Mouse (Mus musculus): ENCODE data around the gene Mgat4b. TPM values are rescaled to one million over a fixed set of nuclear protein-coding genes. Genes with fewer than 3 reads are reported as not detected.

The Mgat4b gene
- total and polyA plus RNA-seq, 2 experiments from 2014 or later = 77.9 to 152 TPM

DNA sequence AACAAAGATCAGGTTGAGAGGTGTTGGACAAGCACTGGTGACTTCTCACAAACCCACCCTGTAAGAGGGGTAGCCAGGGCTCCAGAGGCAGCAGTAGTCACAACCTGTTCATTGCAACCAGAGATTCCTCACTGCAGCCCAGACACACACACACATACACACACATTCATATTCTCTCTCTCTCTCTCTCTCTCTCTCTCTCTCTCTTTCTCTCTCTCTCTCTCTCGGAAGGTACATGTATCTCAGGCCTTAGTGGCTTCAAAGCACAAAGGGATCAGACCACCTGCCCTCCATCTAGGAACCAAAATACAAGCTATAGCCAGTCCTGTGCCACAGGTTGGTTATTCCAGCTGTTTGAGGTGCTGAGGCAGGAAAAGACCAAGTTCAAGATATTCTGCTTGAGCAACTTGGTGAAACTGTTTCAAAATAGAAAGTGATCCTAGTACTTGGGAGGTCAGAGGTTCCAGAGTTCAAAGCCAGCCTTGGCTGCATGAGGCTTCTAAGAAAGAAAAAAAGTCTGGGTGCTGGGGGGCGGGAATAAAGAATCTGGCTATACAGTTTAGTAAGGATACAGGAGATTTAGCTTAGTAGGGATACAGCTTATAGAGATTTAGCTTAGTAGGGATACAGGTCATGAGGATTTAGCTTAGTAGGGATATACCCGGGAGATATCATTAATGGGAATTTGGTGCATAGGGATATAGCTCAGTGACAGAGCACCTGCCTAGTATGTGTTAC is 801 bp downstream of the Mgat4b start:
- peak overlapping the region; percentile 100; the same call in 1 of the 2 replicates for H3K9ac ChIP-seq (replicated peaks; ENCODE audit: low read length, poor library complexity, severe bottlenecking)

DNA sequence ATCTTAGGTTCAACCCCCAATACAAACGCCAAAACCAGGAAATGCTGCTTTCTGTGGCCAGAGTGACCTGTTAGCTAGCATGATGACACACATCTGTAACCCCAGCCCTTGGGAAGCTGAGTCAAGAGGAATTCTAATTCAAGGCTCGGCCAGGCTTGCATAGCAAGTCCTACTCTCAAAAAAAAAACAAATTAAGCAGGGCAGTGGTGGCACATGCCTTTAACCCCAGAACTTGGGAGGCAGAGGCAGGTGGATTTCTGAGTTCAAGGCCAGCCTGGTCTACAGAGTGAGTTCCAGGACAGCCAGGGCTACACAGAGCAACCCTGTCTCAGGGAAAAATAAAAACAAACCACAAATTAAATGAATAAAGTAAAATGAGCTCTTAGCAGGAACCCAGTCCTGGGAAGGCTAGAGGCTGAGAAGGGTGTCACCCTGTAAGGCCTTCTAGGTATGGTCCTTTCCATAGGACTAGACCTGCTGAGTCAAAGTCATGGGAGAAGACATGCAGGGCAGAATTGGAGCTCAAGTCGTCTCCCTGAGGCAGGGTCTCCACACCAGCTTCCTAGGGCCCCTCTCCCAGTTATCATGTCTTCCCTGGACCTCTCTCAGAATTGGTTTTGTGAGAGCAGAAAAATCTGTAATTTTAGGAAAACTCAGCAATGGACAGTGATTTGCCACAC is 1.5 kb downstream of the Mgat4b start:
- no peak for TF ChIP-seq CTCF (IDR thresholded peaks at IDR 0.05)
- no peak overlapping the region for H3K27ac ChIP-seq (ENCODE audit: low read depth, low read length)
- 72% methylated on average over 3 of the region's 3 CpGs for WGBS
- H3K4me1 ChIP-seq (ENCODE audit: insufficient read depth, low read length) = peaks cover 9% of the 10 kb centered on the region; the same call in 1 of the 2 replicates
- no peaks in the 10 kb centered on the region for H3K9me3 ChIP-seq (ENCODE audit: low read length)
- H3K9ac ChIP-seq (replicated peaks; ENCODE audit: low read length, poor library complexity, severe bottlenecking) = no peak overlapping the region
- H3K36me3 ChIP-seq (ENCODE audit: insufficient read depth, low read length) = peaks cover 9% of the 10 kb centered on the region
- no peak overlapping the region for H3K4me3 ChIP-seq (ENCODE audit: low read depth, low read length)
- no peak for DNase-seq (ENCODE audit: low spot score)
- H3K27me3 ChIP-seq (ENCODE audit: insufficient read depth, low read length) = no peaks in the 10 kb centered on the region
- H3K4me2 ChIP-seq (ENCODE audit: low read depth, low read length, poor library complexity, severe bottlenecking) = no peak overlapping the region
- no peak for ATAC-seq (ENCODE audit: low FRiP score)

More for the DNA sequence above, 801 bp downstream of the Mgat4b start:
- TF ChIP-seq CTCF (IDR thresholded peaks at IDR 0.05) = no peak
- H3K4me2 ChIP-seq (ENCODE audit: low read depth, low read length, poor library complexity, severe bottlenecking) = peak overlapping the region; percentile 67
- H3K36me3 ChIP-seq (ENCODE audit: insufficient read depth, low read length) = peaks cover 17% of the 10 kb centered on the region
- H3K27me3 ChIP-seq (ENCODE audit: insufficient read depth, low read length) = no peaks in the 10 kb centered on the region
- 0 out of 2 replicates have a peak, but pooled peaks have one; percentile 4 for ATAC-seq (ENCODE audit: low FRiP score)
- H3K27ac ChIP-seq (ENCODE audit: low read depth, low read length) = peak overlapping the region; percentile 100
- no peaks in the 10 kb centered on the region for H3K9me3 ChIP-seq (ENCODE audit: low read length)
- H3K4me3 ChIP-seq (ENCODE audit: low read depth, low read length) = peak overlapping the region; percentile 99
- H3K4me1 ChIP-seq (ENCODE audit: insufficient read depth, low read length) = peaks cover 9% of the 10 kb centered on the region; the same call in 1 of the 2 replicates
- DNase-seq (ENCODE audit: low spot score) = no peak
- 82% methylated on average over 3 of the region's 3 CpGs for WGBS

DNA sequence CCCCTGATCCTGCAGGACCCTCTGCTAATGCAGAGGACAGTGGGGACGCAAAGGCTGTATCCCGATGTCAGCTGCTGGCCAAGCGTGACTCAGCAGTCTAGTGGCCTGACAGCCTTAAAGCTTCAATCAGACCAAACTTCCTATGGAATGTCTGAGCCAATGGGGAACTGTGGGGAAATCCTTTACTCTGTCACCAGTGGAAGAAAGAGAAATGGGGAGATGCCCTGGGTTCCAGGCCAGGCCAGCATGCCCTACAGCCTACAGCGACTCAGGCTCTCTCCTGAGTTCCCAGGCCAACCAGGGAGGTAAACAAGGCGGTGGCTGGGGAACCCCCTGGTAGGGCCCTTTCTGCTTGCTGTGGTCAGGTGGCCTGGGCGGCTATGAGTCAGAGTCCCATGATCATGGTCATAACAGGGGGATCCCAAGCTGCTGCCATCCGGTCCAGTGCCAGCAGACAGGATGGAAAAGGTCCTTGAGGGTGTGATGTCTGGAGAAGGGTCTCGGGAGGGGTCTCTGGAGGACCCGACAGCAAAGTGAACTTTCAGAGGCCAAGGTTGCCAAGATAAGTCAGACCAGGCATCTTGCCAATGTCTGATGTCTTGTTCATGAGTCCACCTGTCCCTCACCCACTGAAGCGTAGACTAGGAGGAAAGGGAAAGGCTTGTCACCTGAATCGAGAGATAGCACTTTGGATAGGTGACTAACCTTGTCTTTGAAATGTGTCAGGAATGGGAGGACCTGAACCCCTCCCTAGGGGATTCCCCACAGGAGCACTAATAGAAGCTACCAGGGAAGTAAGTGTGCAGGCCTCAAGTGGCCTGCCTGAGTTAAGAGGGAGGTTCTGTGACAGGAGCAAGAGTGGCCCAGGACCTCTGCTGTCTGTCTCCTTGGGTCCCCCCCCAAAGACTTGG is 2.4 kb downstream of the Mgat4b start:
- Histone ChIP-seq H3K4me3 (ENCODE audit: low read depth, low read length) (no peak overlapping the region), H3K9ac (replicated peaks; ENCODE audit: low read length, poor library complexity, severe bottlenecking) (no peak overlapping the region), H3K27ac (ENCODE audit: low read depth, low read length) (no peak overlapping the region), H3K4me1 (ENCODE audit: insufficient read depth, low read length) (peaks cover 9% of the 10 kb centered on the region; the same call in 1 of the 2 replicates), H3K4me2 (ENCODE audit: low read depth, low read length, poor library complexity, severe bottlenecking) (no peak overlapping the region), H3K36me3 (ENCODE audit: insufficient read depth, low read length) (peaks cover under 1% of the 10 kb centered on the region; the same call in 1 of the 2 replicates), H3K27me3 (ENCODE audit: insufficient read depth, low read length) (no peaks in the 10 kb centered on the region), H3K9me3 (ENCODE audit: low read length) (no peaks in the 10 kb centered on the region)
- no peak for TF ChIP-seq CTCF (IDR thresholded peaks at IDR 0.05)
- ATAC-seq (ENCODE audit: low FRiP score) (no peak), DNase-seq (ENCODE audit: low spot score) (no peak)
- 63% methylated on average over 11 of the region's 11 CpGs for WGBS

DNA sequence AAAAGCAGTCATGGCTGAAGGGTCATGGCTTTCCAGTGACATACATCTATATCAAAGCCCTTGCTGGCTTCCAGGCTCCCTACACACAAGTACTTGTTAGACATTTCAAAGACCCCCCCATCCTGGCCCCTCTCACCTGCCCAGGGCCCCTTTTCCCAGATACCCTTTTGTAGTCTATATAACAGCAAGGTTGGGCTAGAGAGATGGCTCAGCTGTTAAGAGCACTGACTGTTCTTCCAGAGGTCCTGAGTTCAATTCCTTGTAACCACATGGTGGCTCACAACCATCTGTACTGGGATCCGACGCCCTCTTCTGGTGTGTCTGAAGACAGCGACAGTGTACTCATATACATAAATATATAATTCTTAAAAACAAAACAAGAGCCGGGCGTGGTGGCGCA is 3.9 kb downstream of the Mgat4b start:
- H3K27me3 ChIP-seq (ENCODE audit: insufficient read depth, low read length) = no peaks in the 10 kb centered on the region
- H3K36me3 ChIP-seq (ENCODE audit: insufficient read depth, low read length) = 0 out of 2 replicates have a peak, but pooled peaks cover 4% of the 10 kb centered on the region
- no peak overlapping the region for H3K4me2 ChIP-seq (ENCODE audit: low read depth, low read length, poor library complexity, severe bottlenecking)
- 0 out of 2 replicates have a peak, but pooled peaks cover 3% of the 10 kb centered on the region for H3K4me1 ChIP-seq (ENCODE audit: insufficient read depth, low read length)
- no peak overlapping the region for H3K4me3 ChIP-seq (ENCODE audit: low read depth, low read length)
- 93% methylated on average over 6 of the region's 6 CpGs for WGBS
- no peak for ATAC-seq (ENCODE audit: low FRiP score)
- H3K9me3 ChIP-seq (ENCODE audit: low read length) = no peaks in the 10 kb centered on the region
- no peak overlapping the region for H3K9ac ChIP-seq (replicated peaks; ENCODE audit: low read length, poor library complexity, severe bottlenecking)
- TF ChIP-seq CTCF (IDR thresholded peaks at IDR 0.05) = peak; percentile 19; the same call in 1 of the 2 replicates
- DNase-seq (ENCODE audit: low spot score) = no peak
- no peak overlapping the region for H3K27ac ChIP-seq (ENCODE audit: low read depth, low read length)

DNA sequence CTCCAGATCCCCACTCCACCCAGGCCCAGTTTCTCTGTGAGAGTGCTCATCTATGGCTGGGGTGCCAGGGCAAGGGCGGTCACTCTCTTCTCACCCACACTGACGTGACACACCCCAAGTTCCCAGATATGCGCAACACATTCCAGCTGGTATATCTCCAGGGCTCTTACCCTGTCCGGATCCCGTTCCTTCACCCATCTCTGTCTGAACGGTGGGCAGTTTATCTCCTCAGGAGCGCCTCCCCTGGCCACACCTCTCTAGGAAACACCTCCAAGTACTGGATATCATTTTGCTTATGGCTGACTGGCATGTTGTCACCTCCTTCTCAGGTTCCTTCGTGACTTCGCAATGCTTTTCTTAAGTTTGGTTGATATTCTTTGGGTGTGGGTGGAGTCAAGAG is 4.9 kb downstream of the Mgat4b start:
- no peaks in the 10 kb centered on the region for H3K9me3 ChIP-seq (ENCODE audit: low read length)
- no peak for DNase-seq (ENCODE audit: low spot score)
- no peak overlapping the region for H3K9ac ChIP-seq (replicated peaks; ENCODE audit: low read length, poor library complexity, severe bottlenecking)
- 0 out of 2 replicates have a peak, but pooled peaks cover 3% of the 10 kb centered on the region for H3K4me1 ChIP-seq (ENCODE audit: insufficient read depth, low read length)
- no peak overlapping the region for H3K4me3 ChIP-seq (ENCODE audit: low read depth, low read length)
- H3K36me3 ChIP-seq (ENCODE audit: insufficient read depth, low read length) = 0 out of 2 replicates have a peak, but pooled peaks cover 4% of the 10 kb centered on the region
- 18% methylated on average over 9 of the region's 9 CpGs for WGBS
- no peaks in the 10 kb centered on the region for H3K27me3 ChIP-seq (ENCODE audit: insufficient read depth, low read length)
- H3K4me2 ChIP-seq (ENCODE audit: low read depth, low read length, poor library complexity, severe bottlenecking) = no peak overlapping the region
- ATAC-seq (ENCODE audit: low FRiP score) = no peak
- TF ChIP-seq CTCF (IDR thresholded peaks at IDR 0.05) = no peak
- H3K27ac ChIP-seq (ENCODE audit: low read depth, low read length) = peak overlapping the region; percentile 55; the same call in 1 of the 2 replicates
